Mouse (Mus musculus) limb, embryonic 11.5 days (tissue): ENCODE results near the gene Gm3029. TPM values are rescaled to one million over a fixed set of nuclear protein-coding genes. Genes with fewer than 3 reads are reported as not detected.
"Not testable (repeated sequence)": the region's sequence is repeated elsewhere in the genome, so short reads cannot be mapped to it uniquely, and the experiment has no call there.

Experiments
- ATAC-seq: fragments of 200-750 bp; cut with Nextera tagmentation; 2 replicates; pipeline ENCODE4 v1.8.0; 2017; ENCODE audit warnings: low read depth; ENCODE audit not compliant: insufficient number of reproducible peaks, low FRiP score, low TSS enrichment
- DNase-seq: peaks from one replicate; pipeline ENCODE4 v3.0.0-alpha.2; 2015; ENCODE audit warnings: low spot score
- H3K27ac ChIP-seq: fragments of 300-500 bp; sonication (generic); replicated peaks from 2 replicates; pipeline ENCODE4 v1.5.1; 2014; ENCODE audit warnings: low read depth, mild to moderate bottlenecking, low read length
- H3K27me3 ChIP-seq: fragments of 300-500 bp; sonication (generic); 2 replicates; pipeline ENCODE4 v1.6.1; 2014; ENCODE audit warnings: mild to moderate bottlenecking, low read length, mixed read lengths; ENCODE audit not compliant: control insufficient read depth, insufficient read depth
- H3K36me3 ChIP-seq: fragments of 300-500 bp; sonication (generic); 2 replicates; pipeline ENCODE4 v1.6.1; 2014; ENCODE audit warnings: mild to moderate bottlenecking, low read length, moderate library complexity, mixed read lengths; ENCODE audit not compliant: control insufficient read depth, insufficient read depth
- H3K4me1 ChIP-seq: fragments of 300-500 bp; sonication (generic); 2 replicates; pipeline ENCODE4 v1.6.1; 2014; ENCODE audit warnings: low read length, mixed read lengths; ENCODE audit not compliant: control insufficient read depth, insufficient read depth
- H3K4me2 ChIP-seq: fragments of 300-500 bp; sonication (generic); 2 replicates; pipeline ENCODE4 v1.6.1; 2014; ENCODE audit warnings: low read depth, mild to moderate bottlenecking, moderate library complexity; ENCODE audit not compliant: severe bottlenecking
- H3K4me3 ChIP-seq: fragments of 300-500 bp; sonication (generic); 2 replicates; pipeline ENCODE4 v1.5.1; 2014; ENCODE audit warnings: low read depth, low read length
- H3K9ac ChIP-seq: fragments of 300-500 bp; sonication (generic); 2 replicates; pipeline ENCODE4 v1.6.1; 2014; ENCODE audit warnings: mild to moderate bottlenecking, low read length
- H3K9me3 ChIP-seq: fragments of 300-500 bp; sonication (generic); 2 replicates; pipeline ENCODE4 v1.6.1; 2016; ENCODE audit warnings: low read length; ENCODE audit not compliant: control insufficient read depth
- WGBS: fragments of 180-500 bp; shearing (Covaris S2); extraction: QIAGEN DNeasy Blood & Tissue Kit; methylation state at CpG from one replicate; pipeline ENCODE4 v1.1.7; 2014; 5-methylcytosine and 5-hydroxymethylcytosine counted together
- polyA plus RNA-seq: library from polyadenylated mRNA; unstranded; fragments of >200 nt; fragmentation: Nextera tagmentation; extraction: Ambion mirVana; gene quantifications from 2 replicates; pipeline ENCODE4 v1.2.1, GENCODE M21; 2014

Gene Gm3029
- polyA plus RNA-seq = not detected in 2 replicates

- H3K36me3 ChIP-seq, H3K4me2 ChIP-seq, H3K9me3 ChIP-seq, H3K9ac ChIP-seq, H3K27me3 ChIP-seq, DNase-seq, ATAC-seq, H3K4me3 ChIP-seq, H3K27ac ChIP-seq, H3K4me1 ChIP-seq: not testable (repeated sequence)
- no CpG with 5 or more reads among the region's 2 CpGs for WGBS
Measured at GRCm38 (mm10) chr14:3931456-3931855, at the start of gene Gm3029. Gm3029 (plus strand) TSS chr14:3931756.

GRCm38 (mm10) chr14:3883872-3884271 is 47.7 kb upstream of the Gm3029 start, which contains the start of gene Gm2916:
Gm2916 (plus strand) TSS chr14:3884172.
- not testable (repeated sequence) for H3K27ac ChIP-seq, H3K4me2 ChIP-seq, H3K27me3 ChIP-seq, H3K9me3 ChIP-seq, H3K4me3 ChIP-seq, H3K36me3 ChIP-seq, ATAC-seq, H3K9ac ChIP-seq, DNase-seq, H3K4me1 ChIP-seq
- WGBS = no CpG with 5 or more reads among the region's 1 CpGs

- not testable (repeated sequence) for H3K4me1 ChIP-seq, H3K36me3 ChIP-seq, H3K4me3 ChIP-seq, H3K27me3 ChIP-seq, H3K27ac ChIP-seq, DNase-seq, H3K4me2 ChIP-seq, H3K9ac ChIP-seq, H3K9me3 ChIP-seq, ATAC-seq
- no CpG with 5 or more reads among the region's 2 CpGs for WGBS
Measured at GRCm38 (mm10) chr14:3963247-3963646, 31.7 kb downstream of the Gm3029 start, which contains the start of gene Gm3095. Gm3095 (plus strand) TSS chr14:3963547.

Other genes starting within 250 kb of the Gm3029 start
- not detected in 2 replicates for gene Gm3043, start 243.0 kb upstream of the Gm3029 start, polyA plus RNA-seq
- 0.29 and 0.44 TPM in 2 replicates for gene Gm3002, start 121.7 kb upstream of the Gm3029 start, polyA plus RNA-seq
- not detected in 2 replicates for gene Gm3033, start 85.5 kb upstream of the Gm3029 start, polyA plus RNA-seq
- 0.08 and 0.27 TPM in 2 replicates for gene Gm2916, start 47.6 kb upstream of the Gm3029 start, polyA plus RNA-seq
- not detected in 2 replicates for gene Gm3095, start 31.8 kb downstream of the Gm3029 start, polyA plus RNA-seq
- not detected in 2 replicates for gene Gm3099, start 66.6 kb downstream of the Gm3029 start, polyA plus RNA-seq
- gene Gm5796, start 92.2 kb downstream of the Gm3029 start, polyA plus RNA-seq = 0.14 and 0.57 TPM in 2 replicates
- gene Gm3115, start 152.4 kb downstream of the Gm3029 start, polyA plus RNA-seq = not detected in 2 replicates
- gene Gm8108, start 178.8 kb downstream of the Gm3029 start, polyA plus RNA-seq = 0.09 and 0.54 TPM in 2 replicates
- gene Gm3127, start 233.3 kb downstream of the Gm3029 start, polyA plus RNA-seq = not detected in 2 replicates